Mouse (Mus musculus) heart, embryonic 11.5 days (tissue): ENCODE results near the gene Gm19965. TPM values are rescaled to one million over a fixed set of nuclear protein-coding genes. Genes with fewer than 3 reads are reported as not detected.

Experiments
- ATAC-seq: fragments of 200-750 bp; cut with Nextera tagmentation; replicated peaks from 2 replicates; pipeline ENCODE4 v1.8.0; 2017; ENCODE audit warnings: moderate library complexity; ENCODE audit not compliant: insufficient number of reproducible peaks, low FRiP score, low TSS enrichment
- H3K27ac ChIP-seq: fragments of 300-500 bp; sonication (generic); 2 replicates; pipeline ENCODE4 v1.5.1; 2014; ENCODE audit warnings: mild to moderate bottlenecking, low read depth, low read length
- H3K27me3 ChIP-seq: fragments of 300-500 bp; sonication (generic); 2 replicates; pipeline ENCODE4 v1.6.1; 2014; ENCODE audit warnings: mild to moderate bottlenecking, low read length, mixed read lengths; ENCODE audit not compliant: control insufficient read depth, insufficient read depth
- H3K36me3 ChIP-seq: fragments of 300-500 bp; sonication (generic); 2 replicates; pipeline ENCODE4 v1.6.1; 2014; ENCODE audit warnings: mild to moderate bottlenecking, low read length, moderate library complexity, mixed read lengths; ENCODE audit not compliant: control insufficient read depth, insufficient read depth
- H3K4me1 ChIP-seq: fragments of 300-500 bp; sonication (generic); 2 replicates; pipeline ENCODE4 v1.6.1; 2014; ENCODE audit warnings: low read length; ENCODE audit not compliant: control insufficient read depth, insufficient read depth
- H3K4me2 ChIP-seq: fragments of 300-500 bp; sonication (generic); 2 replicates; pipeline ENCODE4 v1.6.1; 2014; ENCODE audit warnings: mild to moderate bottlenecking, moderate library complexity
- H3K4me3 ChIP-seq: fragments of 300-500 bp; sonication (generic); 2 replicates; pipeline ENCODE4 v1.5.1; 2014; ENCODE audit warnings: low read depth, low read length
- H3K9ac ChIP-seq: fragments of 300-500 bp; sonication (generic); 2 replicates; pipeline ENCODE4 v1.6.1; 2014; ENCODE audit warnings: mild to moderate bottlenecking, low read depth, low read length, moderate library complexity
- H3K9me3 ChIP-seq: fragments of 300-500 bp; sonication (generic); replicated peaks from 2 replicates; pipeline ENCODE4 v1.6.1; 2016; ENCODE audit warnings: low read length; ENCODE audit not compliant: control insufficient read depth
- WGBS: fragments of 180-500 bp; shearing (Covaris S2); extraction: QIAGEN DNeasy Blood & Tissue Kit; methylation state at CpG from one replicate; pipeline ENCODE4 v1.1.7; 2014; ENCODE audit not compliant: insufficient replicate concordance; 5-methylcytosine and 5-hydroxymethylcytosine counted together
- polyA plus RNA-seq: library from polyadenylated mRNA; unstranded; fragments of >200 nt; fragmentation: Nextera tagmentation; extraction: Ambion mirVana; gene quantifications from 2 replicates; pipeline ENCODE4 v1.2.1, GENCODE M21; 2014

Gm19965 gene
- not detected in 2 replicates for polyA plus RNA-seq

DNA sequence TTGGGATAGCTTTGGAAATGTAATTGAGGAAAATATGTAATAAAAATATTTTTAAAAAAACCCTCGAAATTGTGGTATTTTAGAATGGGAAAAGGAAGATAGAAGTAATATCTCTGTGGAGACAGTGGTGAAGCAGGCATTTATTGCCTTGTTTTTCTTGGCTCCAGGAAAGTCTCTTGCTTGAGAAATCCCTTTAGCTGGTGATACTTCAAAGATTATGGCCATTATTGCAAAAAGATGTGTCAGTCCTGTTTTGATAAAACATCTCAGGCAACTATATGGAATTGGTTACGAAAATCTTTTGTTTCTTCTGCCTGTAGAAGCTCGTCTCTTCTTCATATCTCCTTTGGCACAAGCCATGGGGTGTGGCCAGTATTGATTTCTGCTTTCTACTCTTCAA is at the start of gene Gm19965:
Gene Gm19965, plus strand, starts transcription at position 301 of the 400 bp plus-strand sequence.
- no peak within 1 kb of the TSS for H3K4me2 ChIP-seq
- H3K9ac ChIP-seq = no peak within 1 kb of the TSS
- H3K4me1 ChIP-seq = no peaks in the 10 kb centered on the region
- H3K27ac ChIP-seq = no peak within 1 kb of the TSS
- H3K36me3 ChIP-seq = no peaks in the 10 kb centered on the region
- H3K4me3 ChIP-seq = no peak within 1 kb of the TSS
- 60% methylated on average over 3 of the region's 3 CpGs for WGBS
- H3K27me3 ChIP-seq = no peaks in the 10 kb centered on the region
- ATAC-seq = no peak
- H3K9me3 ChIP-seq = no peaks in the 10 kb centered on the region

DNA sequence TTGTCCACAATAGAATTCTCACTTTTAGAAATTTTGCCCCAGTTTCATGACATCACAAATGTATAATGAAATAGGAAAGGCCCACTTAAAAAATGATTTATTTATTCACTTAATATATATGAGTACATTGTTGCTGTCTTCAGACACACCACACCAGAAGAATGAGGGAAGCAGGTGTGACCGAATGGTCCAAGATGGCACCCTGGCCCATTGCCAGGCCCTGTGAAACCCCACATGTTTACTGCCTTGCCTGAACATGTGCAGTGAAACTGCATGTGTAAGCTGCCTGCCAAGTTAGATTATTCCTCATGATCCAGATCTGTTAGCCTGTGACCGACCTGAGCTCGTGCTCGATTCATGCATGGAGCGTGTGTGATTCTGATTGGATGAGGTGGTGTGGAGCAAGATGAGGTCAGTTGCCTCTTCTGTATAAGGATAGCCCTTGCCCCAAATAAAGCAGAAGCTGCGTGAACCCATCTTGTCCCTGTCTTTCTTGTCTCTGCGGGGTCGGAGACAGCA is 20.3 kb upstream of the Gm19965 start:
- Histone ChIP-seq H3K36me3 (no peaks in the 10 kb centered on the region), H3K27ac (no peak overlapping the region), H3K9me3 (no peaks in the 10 kb centered on the region), H3K4me1 (no peaks in the 10 kb centered on the region), H3K9ac (no peak overlapping the region), H3K4me2 (no peak overlapping the region), H3K4me3 (no peak overlapping the region), H3K27me3 (no peaks in the 10 kb centered on the region)
- 84% methylated on average over 8 of the region's 8 CpGs for WGBS
- no peak for ATAC-seq
